In the genomic region with DNA sequence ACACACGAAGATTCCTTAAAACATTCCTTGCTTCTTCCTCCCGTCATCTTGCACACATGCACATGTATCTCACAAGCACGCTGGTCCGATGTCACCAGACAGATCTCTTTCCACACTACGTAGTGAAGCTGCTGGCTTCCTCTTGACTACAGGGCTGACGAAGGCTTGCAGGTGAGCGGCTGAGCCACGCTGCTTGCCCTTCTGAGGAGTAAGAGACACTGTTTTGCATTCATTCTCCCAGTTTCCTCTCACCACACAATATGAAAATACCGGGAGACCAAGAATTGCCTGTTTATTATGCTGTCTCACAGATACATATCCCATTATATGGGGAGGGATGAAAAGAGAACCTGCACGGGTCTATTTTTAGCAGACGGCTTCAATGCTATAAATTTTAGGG, we compare ENCODE assay signal across 7 mouse cellular contexts.
DNase-seq lines count a peak whose midpoint lies in the region; ATAC-seq and TF ChIP-seq lines count a peak whose summit lies in the region.

No protein-coding gene starts in this region.

- peaks cover 59% of the 10 kb centered on the region for H3K27me3 ChIP-seq in lung, embryonic 16.5 days (ENCODE audit: control insufficient read depth, insufficient read depth, low read depth, low read length)
- H3K27me3 ChIP-seq in forebrain, embryonic 14.5 days (replicated peaks; ENCODE audit: control insufficient read depth, insufficient read depth, low read length), result no peaks in the 10 kb centered on the region
- H3K27me3 ChIP-seq in limb, embryonic 10.5 days (ENCODE audit: low read depth, poor library complexity, severe bottlenecking), result peaks cover 100% of the 10 kb centered on the region
- peaks cover 70% of the 10 kb centered on the region for H3K27me3 ChIP-seq in stomach, embryonic 15.5 days (replicated peaks)
- H3K27me3 ChIP-seq in liver, postnatal 0 days (ENCODE audit: insufficient read depth, low read length), result peaks cover 69% of the 10 kb centered on the region

- H3K4me3 ChIP-seq in lung, embryonic 16.5 days (ENCODE audit: low read length), result peak overlapping the region; percentile 32
- no peak overlapping the region for H3K4me3 ChIP-seq in lung, adult 2 months (replicated peaks; ENCODE audit: extremely low read depth, low read depth, low read length)
- peak overlapping the region; percentile 21; the same call in 1 of the 2 replicates for H3K4me3 ChIP-seq in forebrain, embryonic 14.5 days (ENCODE audit: low read depth, low read length)
- peak overlapping the region; percentile 41 for H3K4me3 ChIP-seq in limb, embryonic 10.5 days
- peak overlapping the region; percentile 27; the same call in 1 of the 2 replicates for H3K4me3 ChIP-seq in stomach, embryonic 15.5 days (replicated peaks)
- H3K4me3 ChIP-seq in liver, postnatal 0 days (ENCODE audit: low read depth, low read length), result no peak overlapping the region

- H3K27ac ChIP-seq in lung, embryonic 16.5 days (ENCODE audit: low read length), result no peak overlapping the region
- peak overlapping the region; percentile 87 for H3K27ac ChIP-seq in forebrain, embryonic 14.5 days (ENCODE audit: low read depth, low read length)
- no peak overlapping the region for H3K27ac ChIP-seq in limb, embryonic 10.5 days
- H3K27ac ChIP-seq in stomach, embryonic 15.5 days, result no peak overlapping the region
- no peak overlapping the region for H3K27ac ChIP-seq in liver, postnatal 0 days (ENCODE audit: low read depth)

- no peak overlapping the region for H3K9ac ChIP-seq in lung, embryonic 16.5 days (ENCODE audit: low read length)
- peak overlapping the region; percentile 61 for H3K9ac ChIP-seq in forebrain, embryonic 14.5 days (ENCODE audit: low read length)
- no peak overlapping the region for H3K9ac ChIP-seq in stomach, embryonic 15.5 days
- H3K9ac ChIP-seq in liver, postnatal 0 days (replicated peaks), result no peak overlapping the region

- no peak for TF ChIP-seq EP300 in liver, postnatal 0 days (IDR thresholded peaks at IDR 0.05; ENCODE audit: low read depth)

- WGBS in lung, embryonic 16.5 days, result 5% methylated on average over 11 of the region's 11 CpGs
- 4% methylated on average over 11 of the region's 11 CpGs for WGBS in lung, adult 2 months
- WGBS in forebrain, embryonic 14.5 days, result 3% methylated on average over 11 of the region's 11 CpGs
- 3% methylated on average over 11 of the region's 11 CpGs for WGBS in limb, embryonic 10.5 days
- WGBS in stomach, embryonic 15.5 days, result 6% methylated on average over 11 of the region's 11 CpGs
- 5% methylated on average over 11 of the region's 11 CpGs for WGBS in liver, postnatal 0 days (ENCODE audit: insufficient replicate concordance)

- TF ChIP-seq POLR2A in lung, adult 2 months (IDR thresholded peaks at IDR 0.05; ENCODE audit: borderline replicate concordance, extremely low read depth, low read depth, low read length), result no peak

- H3K4me1 ChIP-seq in lung, embryonic 16.5 days (replicated peaks; ENCODE audit: control insufficient read depth, insufficient read depth, low read length), result no peaks in the 10 kb centered on the region; the same call in 1 of the 2 replicates
- no peaks in the 10 kb centered on the region for H3K4me1 ChIP-seq in lung, adult 2 months (ENCODE audit: control insufficient read depth, insufficient read depth, low read length)
- H3K4me1 ChIP-seq in forebrain, embryonic 14.5 days (ENCODE audit: control insufficient read depth, insufficient read depth, low read length), result peaks cover 33% of the 10 kb centered on the region
- peaks cover 24% of the 10 kb centered on the region for H3K4me1 ChIP-seq in limb, embryonic 10.5 days
- H3K4me1 ChIP-seq in stomach, embryonic 15.5 days, result 0 out of 2 replicates have a peak, but pooled peaks cover 8% of the 10 kb centered on the region
- no peaks in the 10 kb centered on the region for H3K4me1 ChIP-seq in liver, postnatal 0 days (ENCODE audit: insufficient read depth)

- no peaks in the 10 kb centered on the region for H3K9me3 ChIP-seq in lung, embryonic 16.5 days (ENCODE audit: control insufficient read depth, low read length)
- H3K9me3 ChIP-seq in forebrain, embryonic 14.5 days (replicated peaks; ENCODE audit: control insufficient read depth, low read length), result no peaks in the 10 kb centered on the region
- no peaks in the 10 kb centered on the region for H3K9me3 ChIP-seq in limb, embryonic 10.5 days (replicated peaks)
- no peaks in the 10 kb centered on the region for H3K9me3 ChIP-seq in stomach, embryonic 15.5 days
- no peaks in the 10 kb centered on the region for H3K9me3 ChIP-seq in liver, postnatal 0 days (ENCODE audit: low read length)

- no peak for DNase-seq in lung, adult 2 months
- no peak for DNase-seq in forebrain, embryonic 14.5 days (ENCODE audit: low spot score)
- no peak for DNase-seq in limb, embryonic 10.5 days (ENCODE audit: low spot score)
- no peak for DNase-seq in liver, postnatal 0 days
- no peak for DNase-seq in testis, postnatal 14 days (ENCODE audit: low spot score)

- no peak for ATAC-seq in lung, embryonic 16.5 days (ENCODE audit: low read depth)
- ATAC-seq in forebrain, embryonic 14.5 days, result peak; percentile 3; the same call in 1 of the 2 replicates
- ATAC-seq in stomach, embryonic 15.5 days (ENCODE audit: insufficient read depth, low FRiP score, low read depth), result no peak
- ATAC-seq in liver, postnatal 0 days, result no peak

- H3K4me2 ChIP-seq in lung, embryonic 16.5 days (ENCODE audit: low read depth, low read length), result peak overlapping the region; percentile 48; the same call in 1 of the 2 replicates
- H3K4me2 ChIP-seq in forebrain, embryonic 14.5 days (ENCODE audit: low read length), result peak overlapping the region; percentile 52
- H3K4me2 ChIP-seq in stomach, embryonic 15.5 days, result peak overlapping the region; percentile 50
- H3K4me2 ChIP-seq in liver, postnatal 0 days (ENCODE audit: low read depth, low read length), result no peak overlapping the region

- no peaks in the 10 kb centered on the region for H3K36me3 ChIP-seq in lung, embryonic 16.5 days (ENCODE audit: control insufficient read depth, insufficient read depth, low read length)
- no peaks in the 10 kb centered on the region for H3K36me3 ChIP-seq in forebrain, embryonic 14.5 days (ENCODE audit: control insufficient read depth, insufficient read depth, low read length)
- no peaks in the 10 kb centered on the region for H3K36me3 ChIP-seq in limb, embryonic 10.5 days
- no peaks in the 10 kb centered on the region for H3K36me3 ChIP-seq in stomach, embryonic 15.5 days
- H3K36me3 ChIP-seq in liver, postnatal 0 days (replicated peaks; ENCODE audit: insufficient read depth, low read length), result no peaks in the 10 kb centered on the region

- TF ChIP-seq CTCF in lung, adult 2 months (IDR thresholded peaks at IDR 0.05; ENCODE audit: insufficient read depth, low read length), result no peak
- no peak for TF ChIP-seq CTCF in liver, postnatal 0 days (IDR thresholded peaks at IDR 0.05; ENCODE audit: low read depth)

Comparison
In these comparisons a context has a peak if more than half of its experiments do, and no peak if none do; other contexts are left out.
1. H3K4me3 ChIP-seq: peak in lung, embryonic 16.5 days (single experiment), forebrain, embryonic 14.5 days (single experiment), limb, embryonic 10.5 days (single experiment) and stomach, embryonic 15.5 days (single experiment); none in lung, adult 2 months (single experiment) and liver, postnatal 0 days (single experiment).